Mouse (Mus musculus) intestine, embryonic 14.5 days (tissue): ENCODE data around the gene Taok3. TPM values are rescaled to one million over a fixed set of nuclear protein-coding genes. Genes with fewer than 3 reads are reported as not detected.

Experiments
- ATAC-seq: fragments of 200-750 bp; cut with Nextera tagmentation; replicated peaks from 2 replicates; pipeline ENCODE4 v1.8.0; 2017; ENCODE audit warnings: low read depth, moderate number of reproducible peaks, moderate TSS enrichment, moderate library complexity; ENCODE audit not compliant: low FRiP score, low TSS enrichment
- DNase-seq: peaks from one replicate; pipeline ENCODE4 v3.0.0-alpha.2; 2018; ENCODE audit warnings: low spot score
- H3K27ac ChIP-seq: fragments of 300-500 bp; sonication (generic); 2 replicates; pipeline ENCODE4 v1.5.1; 2014; ENCODE audit warnings: low read depth, mild to moderate bottlenecking, control low read depth
- H3K27me3 ChIP-seq: fragments of 300-500 bp; sonication (generic); replicated peaks from 2 replicates; pipeline ENCODE4 v1.6.1; 2014; ENCODE audit warnings: low read length, control low read depth; ENCODE audit not compliant: control insufficient read depth, insufficient read depth
- H3K36me3 ChIP-seq: fragments of 300-500 bp; sonication (generic); 2 replicates; pipeline ENCODE4 v1.6.1; 2014; ENCODE audit warnings: low read length, control low read depth; ENCODE audit not compliant: control insufficient read depth, insufficient read depth
- H3K4me1 ChIP-seq: fragments of 300-500 bp; sonication (generic); replicated peaks from 2 replicates; pipeline ENCODE4 v1.6.1; 2014; ENCODE audit warnings: low read length, control low read depth, mixed read lengths; ENCODE audit not compliant: control insufficient read depth, insufficient read depth
- H3K4me2 ChIP-seq: fragments of 300-500 bp; sonication (generic); 2 replicates; pipeline ENCODE4 v1.6.1; 2014; ENCODE audit warnings: low read length
- H3K4me3 ChIP-seq: fragments of 300-500 bp; sonication (generic); 2 replicates; pipeline ENCODE4 v1.5.1; 2014; ENCODE audit warnings: low read depth, low read length, control low read depth, mixed read lengths
- H3K9ac ChIP-seq: fragments of 300-500 bp; sonication (generic); 2 replicates; pipeline ENCODE4 v1.6.1; 2014; ENCODE audit warnings: mild to moderate bottlenecking, low read length
- H3K9me3 ChIP-seq: fragments of 300-500 bp; sonication (generic); 2 replicates; pipeline ENCODE4 v1.6.1; 2016; ENCODE audit warnings: low read length, control low read depth; ENCODE audit not compliant: control insufficient read depth
- WGBS: fragments of 180-500 bp; shearing (Covaris S2); extraction: QIAGEN DNeasy Blood & Tissue Kit; methylation state at CpG from one replicate; pipeline ENCODE4 v1.1.7; 2014; 5-methylcytosine and 5-hydroxymethylcytosine counted together
- polyA plus RNA-seq: library from polyadenylated mRNA; unstranded; fragments of >200 nt; fragmentation: Nextera tagmentation; extraction: Ambion mirVana; gene quantifications from 2 replicates; pipeline ENCODE4 v1.2.1, GENCODE M21; 2014

The Taok3 gene
- polyA plus RNA-seq, 1 experiment from 2014 or later, result 37.7 TPM

- Histone ChIP-seq H3K36me3 (no peaks in the 10 kb centered on the region), H3K4me3 (no peak overlapping the region), H3K27ac (peak overlapping the region; percentile 69), H3K9me3 (no peaks in the 10 kb centered on the region), H3K9ac (no peak overlapping the region), H3K27me3 (no peaks in the 10 kb centered on the region), H3K4me2 (0 out of 2 replicates have a peak overlapping the region, but pooled peaks have one; percentile 13), H3K4me1 (peaks cover 28% of the 10 kb centered on the region)
- no peak for DNase-seq
- WGBS, result 58% methylated on average over 19 of the region's 19 CpGs
- 0 out of 2 replicates have a peak, but pooled peaks have one; percentile 38 for ATAC-seq
Observed at GRCm38 (mm10) chr5:117134066-117134888, 14.3 kb downstream of the Taok3 start.

- no peak for ATAC-seq
- Histone ChIP-seq H3K27me3 (no peaks in the 10 kb centered on the region), H3K27ac (peak overlapping the region; percentile 69), H3K36me3 (no peaks in the 10 kb centered on the region), H3K9me3 (no peaks in the 10 kb centered on the region), H3K4me1 (peaks cover 28% of the 10 kb centered on the region), H3K9ac (no peak overlapping the region), H3K4me2 (peak overlapping the region; percentile 43; the same call in 1 of the 2 replicates), H3K4me3 (no peak overlapping the region)
- DNase-seq, result no peak
- 39% methylated on average over 3 of the region's 3 CpGs for WGBS
Observed at GRCm38 (mm10) chr5:117134889-117135456, 15.0 kb downstream of the Taok3 start.

- Histone ChIP-seq H3K27ac (peak overlapping the region; percentile 19; the same call in 1 of the 2 replicates), H3K9ac (no peak overlapping the region), H3K36me3 (no peaks in the 10 kb centered on the region), H3K9me3 (no peaks in the 10 kb centered on the region), H3K27me3 (no peaks in the 10 kb centered on the region), H3K4me2 (peak overlapping the region; percentile 43), H3K4me1 (peaks cover 28% of the 10 kb centered on the region), H3K4me3 (no peak overlapping the region)
- 8% methylated on average over 9 of the region's 9 CpGs for WGBS
- ATAC-seq (0 out of 2 replicates have a peak, but pooled peaks have one; percentile 29), DNase-seq (no peak)
Observed at GRCm38 (mm10) chr5:117135869-117136268, 15.9 kb downstream of the Taok3 start.

GRCm38 (mm10) chr5:117136570-117136969 lies 16.6 kb downstream of the Taok3 start:
- ATAC-seq, result no peak
- no peak for DNase-seq
- Histone ChIP-seq H3K4me2 (no peak overlapping the region), H3K27me3 (no peaks in the 10 kb centered on the region), H3K4me1 (peaks cover 28% of the 10 kb centered on the region), H3K9me3 (no peaks in the 10 kb centered on the region), H3K4me3 (no peak overlapping the region), H3K9ac (no peak overlapping the region), H3K27ac (no peak overlapping the region), H3K36me3 (no peaks in the 10 kb centered on the region)
- 80% methylated on average over 5 of the region's 5 CpGs for WGBS

- H3K27ac ChIP-seq, result no peak overlapping the region
- WGBS, result 40% methylated on average over 10 of the region's 10 CpGs
- no peak overlapping the region for H3K9ac ChIP-seq
- H3K4me1 ChIP-seq, result peaks cover 28% of the 10 kb centered on the region
- no peak overlapping the region for H3K4me3 ChIP-seq
- DNase-seq (no peak), ATAC-seq (no peak)
- no peaks in the 10 kb centered on the region for H3K9me3 ChIP-seq
- no peak overlapping the region for H3K4me2 ChIP-seq
- no peaks in the 10 kb centered on the region for H3K36me3 ChIP-seq
- H3K27me3 ChIP-seq, result no peaks in the 10 kb centered on the region
Observed at GRCm38 (mm10) chr5:117137011-117137410, 17.1 kb downstream of the Taok3 start.

- no peak for DNase-seq
- Histone ChIP-seq H3K27me3 (no peaks in the 10 kb centered on the region), H3K27ac (no peak overlapping the region), H3K9ac (no peak overlapping the region), H3K4me1 (peaks cover 28% of the 10 kb centered on the region), H3K36me3 (no peaks in the 10 kb centered on the region), H3K9me3 (no peaks in the 10 kb centered on the region), H3K4me3 (no peak overlapping the region), H3K4me2 (no peak overlapping the region)
- WGBS, result 74% methylated on average over 8 of the region's 8 CpGs
- ATAC-seq, result no peak
Observed at GRCm38 (mm10) chr5:117137594-117137993, 17.7 kb downstream of the Taok3 start.

- 0 out of 2 replicates have a peak, but pooled peaks have one; percentile 29 for ATAC-seq
- 59% methylated on average over 11 of the region's 11 CpGs for WGBS
- H3K4me2 ChIP-seq, result no peak overlapping the region
Observed at GRCm38 (mm10) chr5:117138295-117138988, 18.5 kb downstream of the Taok3 start.

GRCm38 (mm10) chr5:117139822-117140221 lies 19.9 kb downstream of the Taok3 start:
- Histone ChIP-seq H3K4me1 (peaks cover 24% of the 10 kb centered on the region), H3K4me3 (no peak overlapping the region), H3K9ac (no peak overlapping the region), H3K27me3 (no peaks in the 10 kb centered on the region), H3K36me3 (no peaks in the 10 kb centered on the region), H3K9me3 (no peaks in the 10 kb centered on the region), H3K27ac (no peak overlapping the region), H3K4me2 (no peak overlapping the region)
- ATAC-seq (no peak), DNase-seq (no peak)
- 76% methylated on average over 8 of the region's 8 CpGs for WGBS

More at GRCm38 (mm10) chr5:117138295-117138988, 18.5 kb downstream of the Taok3 start:
- no peaks in the 10 kb centered on the region for H3K9me3 ChIP-seq
- H3K27me3 ChIP-seq, result no peaks in the 10 kb centered on the region
- peaks cover 28% of the 10 kb centered on the region for H3K4me1 ChIP-seq
- no peaks in the 10 kb centered on the region for H3K36me3 ChIP-seq
- no peak for DNase-seq
- H3K27ac ChIP-seq, result peak overlapping the region; percentile 16; the same call in 1 of the 2 replicates
- no peak overlapping the region for H3K4me3 ChIP-seq
- no peak overlapping the region for H3K9ac ChIP-seq
